Mouse (Mus musculus) retina, embryonic 14.5 days (tissue): Measurements from ENCODE around the gene Cartpt.
"Not testable (repeated sequence)": the region's sequence is repeated elsewhere in the genome, so short reads cannot be mapped to it uniquely, and the experiment has no call there.

Source experiments
- DNase-seq: peaks from one replicate; pipeline ENCODE4 v3.0.0-alpha.2; 2015; ENCODE audit warnings: low spot score

Cartpt gene

GRCm38 (mm10) chr13:99855229-99855628 lies 45.7 kb downstream of the Cartpt start:
- DNase-seq = no peak

GRCm38 (mm10) chr13:99853131-99853530 lies 47.8 kb downstream of the Cartpt start:
- DNase-seq = no peak

GRCm38 (mm10) chr13:99852416-99852815 lies 48.5 kb downstream of the Cartpt start:
- not testable (repeated sequence) for DNase-seq

GRCm38 (mm10) chr13:99851026-99851425 lies 49.9 kb downstream of the Cartpt start:
- no peak for DNase-seq

- DNase-seq = no peak
These were observed 51.3 kb downstream of the Cartpt start for GRCm38 (mm10) chr13:99849597-99849996.
